Mouse (Mus musculus) liver, embryonic 11.5 days (tissue): Measurements from ENCODE around the gene Zfp865. TPM values are rescaled to one million over a fixed set of nuclear protein-coding genes. Genes with fewer than 3 reads are reported as not detected.
A peak's percentile ranks its signal among the peaks of the same experiment; 100 is the strongest.
"Not testable (repeated sequence)": the region's sequence is repeated elsewhere in the genome, so short reads cannot be mapped to it uniquely, and the experiment has no call there.

Experiments used
- ATAC-seq: fragments of 200-750 bp; cut with Nextera tagmentation; replicated peaks from 2 replicates; pipeline ENCODE4 v1.8.0; 2017; ENCODE audit warnings: moderate number of reproducible peaks, mild to moderate bottlenecking, moderate TSS enrichment, moderate library complexity; ENCODE audit not compliant: low FRiP score
- DNase-seq: peaks from one replicate; pipeline ENCODE4 v3.0.0-alpha.2; 2017; ENCODE audit warnings: low spot score
- H3K27ac ChIP-seq: fragments of 300-500 bp; sonication (generic); 2 replicates; pipeline ENCODE4 v1.5.1; 2014; ENCODE audit warnings: mild to moderate bottlenecking, low read depth, low read length, control low read depth
- H3K27me3 ChIP-seq: fragments of 300-500 bp; sonication (generic); replicated peaks from 2 replicates; pipeline ENCODE4 v1.6.1; 2014; ENCODE audit warnings: low read length, mixed read lengths; ENCODE audit not compliant: control insufficient read depth, insufficient read depth
- H3K36me3 ChIP-seq: fragments of 300-500 bp; sonication (generic); 2 replicates; pipeline ENCODE4 v1.6.1; 2014; ENCODE audit warnings: mild to moderate bottlenecking, low read length, moderate library complexity, mixed read lengths; ENCODE audit not compliant: control insufficient read depth, insufficient read depth
- H3K4me1 ChIP-seq: fragments of 300-500 bp; sonication (generic); replicated peaks from 2 replicates; pipeline ENCODE4 v1.6.1; 2014; ENCODE audit warnings: low read length, mixed read lengths; ENCODE audit not compliant: control insufficient read depth, insufficient read depth
- H3K4me2 ChIP-seq: fragments of 300-500 bp; sonication (generic); 2 replicates; pipeline ENCODE4 v1.6.1; 2014; ENCODE audit warnings: mild to moderate bottlenecking, control low read depth, moderate library complexity
- H3K4me3 ChIP-seq: fragments of 300-500 bp; sonication (generic); 2 replicates; pipeline ENCODE4 v1.5.1; 2014; ENCODE audit warnings: low read depth, low read length, control low read depth
- H3K9ac ChIP-seq: fragments of 300-500 bp; sonication (generic); 2 replicates; pipeline ENCODE4 v1.6.1; 2014; ENCODE audit warnings: low read depth, low read length, control low read depth
- H3K9me3 ChIP-seq: fragments of 300-500 bp; sonication (generic); 2 replicates; pipeline ENCODE4 v1.6.1; 2016; ENCODE audit warnings: low read length, inconsistent platforms, mixed read lengths; ENCODE audit not compliant: control insufficient read depth
- WGBS: fragments of 180-500 bp; shearing (Covaris S2); extraction: QIAGEN DNeasy Blood & Tissue Kit; methylation state at CpG from one replicate; pipeline ENCODE4 v1.1.7; 2014; 5-methylcytosine and 5-hydroxymethylcytosine counted together
- polyA plus RNA-seq: library from polyadenylated mRNA; unstranded; fragments of >200 nt; fragmentation: Nextera tagmentation; extraction: Ambion mirVana; gene quantifications from 2 replicates; pipeline ENCODE4 v1.2.1, GENCODE M21; 2014

Gene Zfp865
- polyA plus RNA-seq, 1 experiment from 2014 or later: 4.5 TPM

GRCm38 (mm10) chr7:5019576-5019975 lies 600 bp upstream of the Zfp865 start:
- Histone ChIP-seq H3K4me1 (peaks cover 20% of the 10 kb centered on the region), H3K27ac (peak overlapping the region; percentile 98), H3K36me3 (peaks cover 17% of the 10 kb centered on the region; the same call in 1 of the 2 replicates), H3K9ac (peak overlapping the region; percentile 93), H3K4me2 (peak overlapping the region; percentile 78), H3K4me3 (peak overlapping the region; percentile 87)
- WGBS: 26% methylated on average over 8 of the region's 8 CpGs
- ATAC-seq, H3K27me3 ChIP-seq, DNase-seq, H3K9me3 ChIP-seq: not testable (repeated sequence)

- no peak for DNase-seq
- Histone ChIP-seq H3K9me3 (no peaks in the 10 kb centered on the region), H3K27me3 (no peaks in the 10 kb centered on the region), H3K9ac (peak overlapping the region; percentile 93), H3K4me3 (peak overlapping the region; percentile 87), H3K4me2 (peak overlapping the region; percentile 78), H3K4me1 (peaks cover 20% of the 10 kb centered on the region), H3K27ac (peak overlapping the region; percentile 98), H3K36me3 (peaks cover 21% of the 10 kb centered on the region; the same call in 1 of the 2 replicates)
- under 1% methylated on average over 10 of the region's 15 CpGs for WGBS
- ATAC-seq: 0 out of 2 replicates have a peak, but pooled peaks have one; percentile 0
Measured at GRCm38 (mm10) chr7:5020685-5021084, 509 bp downstream of the Zfp865 start.

GRCm38 (mm10) chr7:5021197-5021596 lies 1.0 kb downstream of the Zfp865 start:
- H3K27me3 ChIP-seq: no peaks in the 10 kb centered on the region
- peaks cover 24% of the 10 kb centered on the region; the same call in 1 of the 2 replicates for H3K36me3 ChIP-seq
- H3K9ac ChIP-seq: peak overlapping the region; percentile 93
- 50% methylated on average over 5 of the region's 5 CpGs for WGBS
- H3K27ac ChIP-seq: peak overlapping the region; percentile 98
- H3K4me2 ChIP-seq: peak overlapping the region; percentile 78
- H3K4me1 ChIP-seq: peaks cover 16% of the 10 kb centered on the region
- no peak for DNase-seq
- peak overlapping the region; percentile 87 for H3K4me3 ChIP-seq
- H3K9me3 ChIP-seq: no peaks in the 10 kb centered on the region
- no peak for ATAC-seq

GRCm38 (mm10) chr7:5029543-5029942 lies 9.4 kb downstream of the Zfp865 start:
- no peaks in the 10 kb centered on the region for H3K27me3 ChIP-seq
- WGBS: 94% methylated on average over 22 of the region's 22 CpGs
- ATAC-seq (0 out of 2 replicates have a peak, but pooled peaks have one; percentile 40), DNase-seq (no peak)
- H3K36me3 ChIP-seq: peaks cover 70% of the 10 kb centered on the region
- H3K9ac ChIP-seq: no peak overlapping the region
- H3K4me2 ChIP-seq: no peak overlapping the region
- H3K9me3 ChIP-seq: peaks cover 32% of the 10 kb centered on the region
- H3K27ac ChIP-seq: no peak overlapping the region
- no peaks in the 10 kb centered on the region for H3K4me1 ChIP-seq
- no peak overlapping the region for H3K4me3 ChIP-seq

GRCm38 (mm10) chr7:5029946-5030345 lies 9.8 kb downstream of the Zfp865 start:
- 93% methylated on average over 21 of the region's 21 CpGs for WGBS
- Histone ChIP-seq H3K27me3 (no peaks in the 10 kb centered on the region), H3K9ac (no peak overlapping the region), H3K4me1 (no peaks in the 10 kb centered on the region), H3K4me3 (no peak overlapping the region), H3K27ac (no peak overlapping the region), H3K36me3 (peaks cover 69% of the 10 kb centered on the region), H3K4me2 (no peak overlapping the region), H3K9me3 (peaks cover 32% of the 10 kb centered on the region)
- ATAC-seq (no peak), DNase-seq (no peak)

- H3K9ac ChIP-seq: no peak overlapping the region
- DNase-seq: no peak
- H3K27ac ChIP-seq: no peak overlapping the region
- ATAC-seq: no peak
- no peak overlapping the region for H3K4me2 ChIP-seq
- 86% methylated on average over 63 of the region's 63 CpGs for WGBS
- no peaks in the 10 kb centered on the region for H3K27me3 ChIP-seq
- H3K36me3 ChIP-seq: peaks cover 73% of the 10 kb centered on the region
- 0 out of 2 replicates have a peak overlapping the region, but pooled peaks have one; percentile 14 for H3K4me3 ChIP-seq
- H3K4me1 ChIP-seq: no peaks in the 10 kb centered on the region
- peaks cover 32% of the 10 kb centered on the region for H3K9me3 ChIP-seq
Measured at GRCm38 (mm10) chr7:5030554-5031275, 10.5 kb downstream of the Zfp865 start.

- Histone ChIP-seq H3K9me3 (peaks cover 32% of the 10 kb centered on the region), H3K27me3 (no peaks in the 10 kb centered on the region), H3K4me3 (no peak overlapping the region), H3K9ac (no peak overlapping the region), H3K4me1 (no peaks in the 10 kb centered on the region), H3K4me2 (no peak overlapping the region), H3K36me3 (peaks cover 72% of the 10 kb centered on the region), H3K27ac (no peak overlapping the region)
- DNase-seq: no peak
- no peak for ATAC-seq
- WGBS: 84% methylated on average over 46 of the region's 46 CpGs
Measured at GRCm38 (mm10) chr7:5031496-5031895, 11.3 kb downstream of the Zfp865 start.

GRCm38 (mm10) chr7:5033818-5034217 lies 13.6 kb downstream of the Zfp865 start, which contains the start of gene 4632433K11Rik:
4632433K11Rik (plus strand) TSS chr7:5034118.
- ATAC-seq: no peak
- Histone ChIP-seq H3K27ac (no peak within 1 kb of the TSS), H3K27me3 (no peaks in the 10 kb centered on the region), H3K9ac (no peak within 1 kb of the TSS), H3K36me3 (peaks cover 60% of the 10 kb centered on the region), H3K4me3 (no peak within 1 kb of the TSS), H3K4me2 (no peak within 1 kb of the TSS), H3K9me3 (peaks cover 31% of the 10 kb centered on the region), H3K4me1 (peaks cover 6% of the 10 kb centered on the region)
- 83% methylated on average over 3 of the region's 3 CpGs for WGBS
- no peak for DNase-seq

GRCm38 (mm10) chr7:5035628-5036027 lies 15.5 kb downstream of the Zfp865 start:
- H3K4me3 ChIP-seq: no peak overlapping the region
- no peaks in the 10 kb centered on the region for H3K27me3 ChIP-seq
- peaks cover 6% of the 10 kb centered on the region for H3K4me1 ChIP-seq
- no peak overlapping the region for H3K27ac ChIP-seq
- no peak overlapping the region for H3K4me2 ChIP-seq
- H3K9ac ChIP-seq: no peak overlapping the region
- ATAC-seq: no peak
- no peak for DNase-seq
- WGBS: 95% methylated on average over 17 of the region's 17 CpGs
- peaks cover 14% of the 10 kb centered on the region for H3K9me3 ChIP-seq
- peaks cover 42% of the 10 kb centered on the region for H3K36me3 ChIP-seq
